In genomic region chr6:56714574-56715269, GRCm38 (mm10) we compare ENCODE assay signal across 7 mouse cellular contexts. TPM values are rescaled to one million over a fixed set of nuclear protein-coding genes. Genes with fewer than 3 reads are reported as not detected.
DNase-seq lines count a peak whose midpoint lies in the region; ATAC-seq lines count a peak whose summit lies in the region.

Avl9 (plus strand) TSS chr6:56714899.

- no peaks in the 10 kb centered on the region for H3K4me1 ChIP-seq in embryonic facial prominence, embryonic 11.5 days (ENCODE audit: control insufficient read depth, insufficient read depth, low read length)
- peaks cover 10% of the 10 kb centered on the region for H3K4me1 ChIP-seq in limb, embryonic 10.5 days
- peaks cover 19% of the 10 kb centered on the region for H3K4me1 ChIP-seq in midbrain, embryonic 13.5 days (replicated peaks)

- peak; percentile 99 for ATAC-seq in embryonic facial prominence, embryonic 11.5 days (replicated peaks; ENCODE audit: insufficient number of reproducible peaks, low FRiP score, low TSS enrichment, low read depth)
- peak; percentile 98 for ATAC-seq in granulocyte monocyte progenitor cell, adult 5-6 weeks (replicated peaks; ENCODE audit: poor library complexity, severe bottlenecking)
- ATAC-seq in midbrain, embryonic 13.5 days = peak; percentile 99

- under 1% methylated on average over 52 of the region's 64 CpGs for WGBS in embryonic facial prominence, embryonic 11.5 days
- under 1% methylated on average over 64 of the region's 64 CpGs for WGBS in limb, embryonic 10.5 days
- WGBS in midbrain, embryonic 13.5 days = under 1% methylated on average over 64 of the region's 64 CpGs

- peak within 1 kb of the TSS; percentile 71 for H3K4me3 ChIP-seq in embryonic facial prominence, embryonic 11.5 days (ENCODE audit: low read depth, low read length)
- peak within 1 kb of the TSS; percentile 83 for H3K4me3 ChIP-seq in limb, embryonic 10.5 days
- H3K4me3 ChIP-seq in midbrain, embryonic 13.5 days (replicated peaks) = peak within 1 kb of the TSS; percentile 76

- H3K9ac ChIP-seq in embryonic facial prominence, embryonic 11.5 days (replicated peaks; ENCODE audit: low read length) = peak within 1 kb of the TSS; percentile 82
- H3K9ac ChIP-seq in midbrain, embryonic 13.5 days (replicated peaks) = peak within 1 kb of the TSS; percentile 88

- H3K27me3 ChIP-seq in embryonic facial prominence, embryonic 11.5 days (ENCODE audit: control insufficient read depth, insufficient read depth, low read length) = no peaks in the 10 kb centered on the region
- no peaks in the 10 kb centered on the region for H3K27me3 ChIP-seq in limb, embryonic 10.5 days (ENCODE audit: low read depth, poor library complexity, severe bottlenecking)
- H3K27me3 ChIP-seq in midbrain, embryonic 13.5 days = no peaks in the 10 kb centered on the region

- H3K36me3 ChIP-seq in embryonic facial prominence, embryonic 11.5 days (replicated peaks; ENCODE audit: control insufficient read depth, insufficient read depth, low read depth, low read length) = no peaks in the 10 kb centered on the region
- no peaks in the 10 kb centered on the region for H3K36me3 ChIP-seq in limb, embryonic 10.5 days
- H3K36me3 ChIP-seq in midbrain, embryonic 13.5 days = no peaks in the 10 kb centered on the region

- H3K9me3 ChIP-seq in embryonic facial prominence, embryonic 11.5 days (replicated peaks; ENCODE audit: control insufficient read depth, low read length) = no peaks in the 10 kb centered on the region
- H3K9me3 ChIP-seq in limb, embryonic 10.5 days (replicated peaks) = no peaks in the 10 kb centered on the region
- no peaks in the 10 kb centered on the region for H3K9me3 ChIP-seq in midbrain, embryonic 13.5 days

- peak within 1 kb of the TSS; percentile 42 for H3K4me2 ChIP-seq in embryonic facial prominence, embryonic 11.5 days (ENCODE audit: low read depth, low read length)
- peak within 1 kb of the TSS; percentile 69 for H3K4me2 ChIP-seq in midbrain, embryonic 13.5 days (replicated peaks)

- peak within 1 kb of the TSS; percentile 91 for H3K27ac ChIP-seq in embryonic facial prominence, embryonic 11.5 days (replicated peaks; ENCODE audit: low read depth, low read length)
- H3K27ac ChIP-seq in limb, embryonic 10.5 days = peak within 1 kb of the TSS; percentile 96
- peak within 1 kb of the TSS; percentile 96 for H3K27ac ChIP-seq in midbrain, embryonic 13.5 days

- DNase-seq in adrenal gland, postnatal 14 days = peak; percentile 99
- DNase-seq in embryonic facial prominence, embryonic 11.5 days (ENCODE audit: low spot score) = peak; percentile 96
- peak; percentile 99 for DNase-seq in kidney, adult 11 months
- peak; percentile 95 for DNase-seq in limb, embryonic 10.5 days (ENCODE audit: low spot score)
- DNase-seq in spleen, adult 12 weeks (ENCODE audit: low spot score) = peak; percentile 98

RNA-seq across cellular contexts. Expression of gene Avl9, which starts in this region (rescaled TPM):
- total RNA-seq in adrenal gland, postnatal 14 days (2021) = 20.0 and 20.5 TPM in 2 replicates
- polyA plus RNA-seq in embryonic facial prominence, embryonic 11.5 days (2014; fragmentation: Nextera tagmentation; extraction: Ambion mirVana) = 19.8 and 20.2 TPM in 2 replicates
- total RNA-seq in granulocyte monocyte progenitor cell, adult 5-6 weeks (2014; fragmentation: Nextera tagmentation) = 14.7 and 16.8 TPM in 2 replicates
- 16.2 and 20.7 TPM in 2 replicates for total RNA-seq in granulocyte monocyte progenitor cell, adult 5-6 weeks (2017)
- 13.6 and 15.2 TPM in 2 replicates for polyA plus RNA-seq in limb, embryonic 10.5 days (2016; fragmentation: Nextera tagmentation; extraction: Ambion mirVana)
- polyA plus RNA-seq in midbrain, embryonic 13.5 days (2015; fragmentation: Nextera tagmentation; extraction: Ambion mirVana) = 33.6 and 34.4 TPM in 2 replicates

Comparison
In these comparisons a context has a peak if more than half of its experiments do, and no peak if none do; other contexts are left out.
1. Peak in every context shown above with its lines: DNase-seq, ATAC-seq, H3K4me3 ChIP-seq and H3K27ac ChIP-seq.